Mouse (Mus musculus): Measurements from ENCODE around the gene Kif16b.

Gene Kif16b

GRCm38 (mm10) chr2:142739338-142739737 is 162.0 kb downstream of the Kif16b start:
- in situ Hi-C loops (cut with MboI; ENCODE audit: unreplicated experiment in 2 of 2): no loop called here

- in situ Hi-C loops (cut with MboI; ENCODE audit: unreplicated experiment in 2 of 2): no loop called here
Observed at GRCm38 (mm10) chr2:142738488-142738887, 162.8 kb downstream of the Kif16b start.

- in situ Hi-C loops (cut with MboI; ENCODE audit: unreplicated experiment in 2 of 2): no loop called here
Observed at GRCm38 (mm10) chr2:142735691-142736090, 165.6 kb downstream of the Kif16b start.

- in situ Hi-C loops (cut with MboI; ENCODE audit: unreplicated experiment in 2 of 2): no loop called here
Observed at GRCm38 (mm10) chr2:142734046-142734445, 167.3 kb downstream of the Kif16b start.

GRCm38 (mm10) chr2:142732370-142732769 is 169.0 kb downstream of the Kif16b start:
- in situ Hi-C loops (cut with MboI; ENCODE audit: unreplicated experiment in 2 of 2): no loop called here

- in situ Hi-C loops (cut with MboI; ENCODE audit: unreplicated experiment in 2 of 2): no loop called here
Observed at GRCm38 (mm10) chr2:142731778-142732092, 169.6 kb downstream of the Kif16b start.

GRCm38 (mm10) chr2:142731016-142731777 is 170.1 kb downstream of the Kif16b start:
- in situ Hi-C loops (cut with MboI; ENCODE audit: unreplicated experiment in 2 of 2): no loop called here

- in situ Hi-C loops (cut with MboI; ENCODE audit: unreplicated experiment in 2 of 2): no loop called here
Observed at GRCm38 (mm10) chr2:142724215-142725001, 176.9 kb downstream of the Kif16b start.

GRCm38 (mm10) chr2:142720174-142720573 is 181.2 kb downstream of the Kif16b start:
- in situ Hi-C loops (cut with MboI; ENCODE audit: unreplicated experiment in 2 of 2): no loop called here

GRCm38 (mm10) chr2:142718998-142719397 is 182.3 kb downstream of the Kif16b start:
- in situ Hi-C loops (cut with MboI; ENCODE audit: unreplicated experiment in 2 of 2): no loop called here

GRCm38 (mm10) chr2:142717591-142717990 is 183.7 kb downstream of the Kif16b start:
- in situ Hi-C loops (cut with MboI; ENCODE audit: unreplicated experiment in 2 of 2): no loop called here

- in situ Hi-C loops (cut with MboI; ENCODE audit: unreplicated experiment in 2 of 2): no loop called here
Observed at GRCm38 (mm10) chr2:142715912-142716260, 185.4 kb downstream of the Kif16b start.

GRCm38 (mm10) chr2:142715186-142715911 is 186.0 kb downstream of the Kif16b start:
- in situ Hi-C loops (cut with MboI; ENCODE audit: unreplicated experiment in 2 of 2): no loop called here

- in situ Hi-C loops (cut with MboI; ENCODE audit: unreplicated experiment in 2 of 2): no loop called here
Observed at GRCm38 (mm10) chr2:142712727-142713126, 188.6 kb downstream of the Kif16b start.

GRCm38 (mm10) chr2:142709326-142709725 is 192.0 kb downstream of the Kif16b start:
- in situ Hi-C loops (cut with MboI; ENCODE audit: unreplicated experiment in 2 of 2): no loop called here

GRCm38 (mm10) chr2:142700689-142701088 is 200.6 kb downstream of the Kif16b start:
- in situ Hi-C loops (cut with MboI; ENCODE audit: unreplicated experiment in 2 of 2): no loop called here

- in situ Hi-C loops (cut with MboI; ENCODE audit: unreplicated experiment in 2 of 2): no loop called here
Observed at GRCm38 (mm10) chr2:142698650-142699049, 202.7 kb downstream of the Kif16b start.

GRCm38 (mm10) chr2:142694936-142695331 is 206.4 kb downstream of the Kif16b start:
- in situ Hi-C loops (cut with MboI; ENCODE audit: unreplicated experiment in 2 of 2): no loop called here

- in situ Hi-C loops (cut with MboI; ENCODE audit: unreplicated experiment in 2 of 2): no loop called here
Observed at GRCm38 (mm10) chr2:142694019-142694935, 207.1 kb downstream of the Kif16b start.

- in situ Hi-C loops (cut with MboI; ENCODE audit: unreplicated experiment in 2 of 2): no loop called here
Observed at GRCm38 (mm10) chr2:142693461-142693860, 207.9 kb downstream of the Kif16b start.

Data from v-Abl transformed pro-B cells (cell line).